Mouse (Mus musculus): ENCODE results near the gene Ring1.

Ring1 gene

GRCm38 (mm10) chr17:34024317-34024821, at the start of gene Ring1:
Ring1 (minus strand) TSS chr17:34024680.
- DNase-seq: peak; percentile 89 to 91

GRCm38 (mm10) chr17:34072091-34072490, 47.6 kb upstream of the Ring1 start:
- peak in 1 of 2 experiments; percentile 20 for DNase-seq

GRCm38 (mm10) chr17:34068864-34069263, 44.4 kb upstream of the Ring1 start:
- no peak for DNase-seq

- no peak for DNase-seq
These were observed 32.7 kb upstream of the Ring1 start for GRCm38 (mm10) chr17:34057224-34057623.

- DNase-seq: no peak
These were observed 23.0 kb upstream of the Ring1 start for GRCm38 (mm10) chr17:34047404-34048050.

GRCm38 (mm10) chr17:34045941-34046340, 21.5 kb upstream of the Ring1 start:
- no peak for DNase-seq

- DNase-seq: peak in 1 of 2 experiments; percentile 44
These were observed 15.3 kb upstream of the Ring1 start for GRCm38 (mm10) chr17:34039562-34040450.

GRCm38 (mm10) chr17:34038878-34039561, 14.5 kb upstream of the Ring1 start, which contains the start of gene Col11a2:
Col11a2 (plus strand) TSS chr17:34039437.
- peak in 1 of 2 experiments; percentile 36 for DNase-seq

GRCm38 (mm10) chr17:34038440-34038839, 14.0 kb upstream of the Ring1 start:
- DNase-seq: peak in 1 of 2 experiments; percentile 47

- peak in 1 of 2 experiments; percentile 25 for DNase-seq
These were observed 12.8 kb upstream of the Ring1 start for GRCm38 (mm10) chr17:34037241-34037640.

GRCm38 (mm10) chr17:34036647-34037046, 12.2 kb upstream of the Ring1 start:
- DNase-seq: peak in 1 of 2 experiments; percentile 42

- DNase-seq: peak in 1 of 2 experiments; percentile 18
These were observed 11.0 kb upstream of the Ring1 start for GRCm38 (mm10) chr17:34035517-34035916.

- peak; percentile 59 to 79 for DNase-seq
These were observed 9.6 kb upstream of the Ring1 start for GRCm38 (mm10) chr17:34034064-34034463.

GRCm38 (mm10) chr17:34033441-34033840, 9.0 kb upstream of the Ring1 start:
- DNase-seq: peak in 1 of 2 experiments; percentile 36

GRCm38 (mm10) chr17:34032806-34033205, 8.3 kb upstream of the Ring1 start:
- peak; percentile 44 to 45 for DNase-seq

- DNase-seq: peak; percentile 80 to 86
These were observed 7.7 kb upstream of the Ring1 start for GRCm38 (mm10) chr17:34032174-34032632.

GRCm38 (mm10) chr17:34031465-34032173, 7.1 kb upstream of the Ring1 start, which contains the start of the genes Slc39a7 and Rxrb:
Slc39a7 (minus strand) TSS chr17:34031682.
Rxrb (plus strand) TSS chr17:34031812.
- DNase-seq: peak; percentile 99 to 100

GRCm38 (mm10) chr17:34030861-34031326, 6.4 kb upstream of the Ring1 start:
- no peak for DNase-seq

- peak in 1 of 2 experiments; percentile 25 for DNase-seq
These were observed 5.6 kb upstream of the Ring1 start for GRCm38 (mm10) chr17:34029890-34030595.

- DNase-seq: peak in 1 of 2 experiments; percentile 21
These were observed 4.8 kb upstream of the Ring1 start for GRCm38 (mm10) chr17:34029150-34029889.

All from lung, postnatal 4 days (tissue).